Mouse (Mus musculus): ENCODE results near the gene Grk6. TPM values are rescaled to one million over a fixed set of nuclear protein-coding genes. Genes with fewer than 3 reads are reported as not detected.

Gene Grk6
- total RNA-seq, 2 experiments from 2014 or later: 25.2 to 33.4 TPM

DNA sequence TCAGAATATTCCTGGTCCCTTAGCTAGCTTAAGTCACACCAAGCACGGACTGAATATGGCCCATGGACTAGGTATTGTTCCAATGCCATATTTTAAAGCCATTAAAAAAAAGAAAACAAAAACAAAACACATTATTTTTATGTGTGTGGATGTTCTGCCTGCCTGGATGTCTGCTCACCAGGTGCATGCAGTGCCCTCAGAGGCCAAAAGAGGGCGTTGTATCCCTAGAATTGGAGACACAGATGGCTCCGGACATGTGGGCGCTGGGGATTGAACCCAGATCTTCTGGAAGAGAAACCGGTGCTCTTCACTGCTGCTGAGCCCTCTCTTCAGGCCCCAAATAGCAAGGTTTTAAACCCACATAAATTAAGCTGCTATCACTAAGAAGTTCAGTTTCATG is 33.2 kb downstream of the Grk6 start:
- ATAC-seq (replicated peaks; ENCODE audit: low FRiP score, poor library complexity, severe bottlenecking): no peak

DNA sequence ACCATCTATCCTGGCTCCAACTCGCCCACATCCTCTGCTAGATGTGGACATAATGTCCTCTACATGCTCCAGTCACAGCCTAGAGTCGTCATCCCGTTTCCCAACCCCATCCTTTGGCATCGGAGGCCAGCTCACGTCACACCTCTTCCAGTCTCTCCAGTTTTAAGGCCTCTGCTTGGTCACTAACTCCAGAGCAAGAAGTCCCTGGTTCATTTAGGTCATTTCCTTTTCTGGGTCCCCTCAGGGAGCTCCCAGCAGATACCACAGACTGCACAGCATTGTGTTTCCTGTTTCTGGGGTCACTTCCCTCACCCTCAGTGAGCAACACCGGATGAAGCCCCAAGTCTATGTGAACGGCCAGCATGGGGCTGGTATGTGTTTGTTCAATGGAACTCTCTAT is 34.1 kb downstream of the Grk6 start:
- ATAC-seq (replicated peaks; ENCODE audit: low FRiP score, poor library complexity, severe bottlenecking): no peak

DNA sequence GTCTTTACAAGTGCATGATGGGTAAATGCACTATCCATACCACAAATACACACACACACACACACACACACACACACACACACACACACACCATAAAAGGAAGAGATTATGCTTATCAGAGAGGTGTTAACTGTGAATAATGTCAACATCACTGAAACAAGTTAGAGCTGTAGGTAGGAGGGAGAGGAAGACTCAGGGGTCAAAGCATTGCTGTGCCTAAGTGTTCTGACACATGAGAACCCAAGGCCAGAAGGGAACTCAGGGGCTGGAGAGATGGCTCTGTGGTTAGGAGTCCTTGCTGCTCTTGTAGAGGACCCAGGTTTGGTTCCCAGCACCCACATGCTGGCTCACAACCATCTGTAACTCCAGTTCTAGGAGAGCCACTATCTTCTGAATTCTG is 35.1 kb downstream of the Grk6 start:
- no peak for ATAC-seq (replicated peaks; ENCODE audit: low FRiP score, poor library complexity, severe bottlenecking)

DNA sequence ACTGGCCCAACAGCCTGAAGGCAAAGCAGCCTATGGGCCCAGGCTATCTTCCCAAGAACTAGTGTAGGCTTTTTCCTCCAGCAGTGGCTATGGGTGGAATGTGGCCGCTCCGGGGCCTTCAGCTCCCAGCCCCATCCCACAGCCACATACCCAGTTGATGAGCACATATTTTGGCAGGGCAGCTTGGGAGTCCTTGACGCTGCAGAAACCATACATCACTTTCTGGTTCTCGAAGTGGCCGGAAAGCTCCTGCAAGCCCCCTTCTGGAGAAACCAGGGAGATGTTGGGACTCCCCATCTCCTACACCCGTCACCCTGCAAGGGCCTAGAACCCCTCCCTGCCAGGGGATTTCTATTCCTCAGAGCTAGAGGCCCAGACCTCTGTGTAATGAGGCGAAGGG is 37.7 kb downstream of the Grk6 start:
- ATAC-seq (replicated peaks; ENCODE audit: low FRiP score, poor library complexity, severe bottlenecking): no peak

DNA sequence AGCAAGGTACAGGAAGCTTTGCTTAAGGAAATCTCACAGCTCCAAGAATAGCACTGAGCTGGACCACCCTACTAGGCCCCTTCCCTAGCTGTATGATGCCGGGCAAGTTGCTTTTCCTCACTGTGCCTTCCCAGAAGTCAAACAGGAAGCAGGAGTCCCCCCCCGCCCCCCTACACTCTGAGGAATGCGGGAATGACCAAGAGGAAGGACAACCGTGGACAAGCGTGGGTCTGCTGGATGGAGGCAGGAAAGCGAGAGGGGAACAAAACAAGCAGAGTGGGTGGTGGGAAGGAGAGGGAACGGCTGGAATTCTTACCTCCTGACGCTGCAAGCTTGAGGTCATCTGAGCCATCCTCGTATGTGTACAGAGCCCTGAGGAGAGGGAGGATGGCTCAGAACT is 38.2 kb downstream of the Grk6 start:
- ATAC-seq (replicated peaks; ENCODE audit: low FRiP score, poor library complexity, severe bottlenecking): no peak

DNA sequence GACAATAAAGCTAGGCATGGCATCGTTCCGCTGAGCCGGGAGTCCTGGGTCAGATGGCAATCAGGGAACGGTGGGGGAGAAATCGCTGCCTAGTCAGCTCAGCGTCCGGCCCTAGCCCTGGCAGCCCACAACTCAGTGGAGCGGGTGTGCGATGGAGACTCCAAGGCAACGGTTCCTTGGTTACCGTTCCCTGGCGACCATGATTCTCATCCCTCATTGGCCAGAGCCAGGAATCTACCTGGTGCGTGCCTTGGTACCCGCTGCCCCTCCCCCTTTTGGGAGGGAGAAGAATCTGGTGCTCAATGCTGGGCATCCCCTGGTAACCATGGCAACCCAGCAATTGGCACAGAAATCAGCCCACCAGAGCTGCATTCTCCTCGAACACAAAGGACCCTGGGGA is 38.7 kb downstream of the Grk6 start:
- no peak for ATAC-seq (replicated peaks; ENCODE audit: low FRiP score, poor library complexity, severe bottlenecking)

DNA sequence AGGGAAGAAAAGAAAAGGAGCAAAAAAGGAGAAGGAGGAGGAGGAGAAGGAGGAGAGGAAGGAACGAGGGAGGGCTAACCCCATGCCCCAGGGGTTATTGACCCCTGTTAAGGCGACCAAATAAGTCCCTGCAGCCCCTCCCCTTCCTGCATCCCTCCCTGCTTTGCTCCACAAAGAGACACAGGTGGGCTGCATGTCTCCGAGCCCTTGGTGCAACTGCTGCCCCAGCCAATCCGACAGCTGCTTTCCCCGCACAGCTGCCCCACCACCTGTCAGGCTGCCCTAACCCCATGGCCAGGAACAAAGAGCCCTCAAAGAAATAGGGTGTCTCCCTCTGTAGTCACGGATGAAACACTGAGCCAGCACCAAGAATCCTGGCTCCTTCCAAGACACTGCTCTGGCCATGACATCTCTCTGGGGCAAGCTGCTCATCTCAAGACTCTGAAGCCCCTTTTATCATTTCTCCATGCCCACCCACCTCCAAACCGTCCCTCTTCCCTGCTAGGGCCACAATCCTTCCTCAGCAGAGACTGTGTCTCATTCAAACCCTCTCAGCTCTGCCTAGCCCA is 39.7 kb downstream of the Grk6 start:
- no peak for ATAC-seq (replicated peaks; ENCODE audit: low FRiP score, poor library complexity, severe bottlenecking)

DNA sequence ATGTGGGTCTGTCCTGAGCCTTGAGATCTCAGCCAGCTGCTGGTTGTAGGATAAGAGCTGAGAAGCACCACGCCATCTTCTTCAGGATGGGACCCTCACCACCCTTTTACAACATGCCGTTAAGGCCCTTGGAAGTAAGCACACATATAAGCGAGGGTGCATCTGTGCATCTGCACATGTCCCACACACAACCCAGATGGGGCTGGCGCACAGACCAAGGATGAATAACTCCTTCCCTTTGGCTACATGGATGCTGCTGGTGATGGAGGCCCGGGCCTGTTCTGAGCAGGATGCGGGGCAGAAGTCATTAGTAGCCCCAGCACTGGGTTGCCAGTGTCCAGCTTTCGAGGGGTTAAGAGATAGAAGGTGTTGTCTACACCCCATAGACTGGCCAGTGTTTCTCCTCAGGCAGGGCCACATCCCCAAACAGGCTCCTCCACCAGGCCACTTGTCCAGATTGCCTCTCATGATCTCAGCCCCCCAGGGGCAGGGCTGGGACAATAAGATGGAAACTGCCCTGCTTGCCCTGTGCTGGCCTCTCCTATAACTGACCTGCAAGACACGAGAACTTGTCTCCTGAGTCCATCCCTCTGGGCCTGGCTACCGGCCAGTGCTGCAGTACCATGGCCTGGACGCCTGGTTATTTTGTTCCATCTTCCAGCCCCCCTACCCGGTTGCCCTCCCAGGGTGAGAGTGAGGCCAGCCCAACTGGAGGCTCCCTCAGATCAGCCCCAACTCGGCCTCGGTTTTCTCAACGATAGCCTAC is 41.3 kb downstream of the Grk6 start:
- ATAC-seq (replicated peaks; ENCODE audit: low FRiP score, poor library complexity, severe bottlenecking): no peak

DNA sequence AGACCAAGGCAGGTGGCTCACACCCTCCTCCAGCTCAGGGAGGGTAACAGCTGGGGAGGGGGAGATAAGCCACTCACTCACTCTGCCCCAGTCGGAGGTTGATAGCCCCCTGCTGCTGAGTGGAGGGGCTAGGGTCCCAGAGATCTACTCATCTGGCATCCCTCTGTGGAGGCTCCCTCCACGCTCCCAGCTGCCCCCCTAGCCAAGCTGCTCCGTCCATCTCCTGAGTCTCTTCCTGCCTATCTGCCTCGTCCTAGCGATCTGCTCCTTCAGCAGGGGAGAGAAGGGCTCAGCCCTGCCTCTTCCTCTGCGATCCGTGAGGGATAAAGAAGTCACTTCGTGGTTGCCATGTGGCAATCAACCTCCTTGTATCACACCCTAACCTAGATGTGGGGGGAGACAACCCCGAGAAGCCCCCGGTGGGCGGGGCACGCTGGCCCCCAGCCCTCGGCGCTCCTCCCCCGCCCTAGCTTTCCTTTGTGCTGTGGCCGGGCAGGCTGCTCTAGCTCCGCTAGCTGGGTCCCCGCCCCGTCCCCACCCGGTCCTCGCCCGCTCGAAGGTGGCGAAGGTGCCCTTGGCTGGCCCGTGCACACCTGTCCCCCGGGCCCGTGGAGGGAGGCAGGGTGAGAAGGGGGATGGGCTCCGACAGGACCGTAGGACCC is 42.2 kb downstream of the Grk6 start:
- no peak for ATAC-seq (replicated peaks; ENCODE audit: low FRiP score, poor library complexity, severe bottlenecking)

DNA sequence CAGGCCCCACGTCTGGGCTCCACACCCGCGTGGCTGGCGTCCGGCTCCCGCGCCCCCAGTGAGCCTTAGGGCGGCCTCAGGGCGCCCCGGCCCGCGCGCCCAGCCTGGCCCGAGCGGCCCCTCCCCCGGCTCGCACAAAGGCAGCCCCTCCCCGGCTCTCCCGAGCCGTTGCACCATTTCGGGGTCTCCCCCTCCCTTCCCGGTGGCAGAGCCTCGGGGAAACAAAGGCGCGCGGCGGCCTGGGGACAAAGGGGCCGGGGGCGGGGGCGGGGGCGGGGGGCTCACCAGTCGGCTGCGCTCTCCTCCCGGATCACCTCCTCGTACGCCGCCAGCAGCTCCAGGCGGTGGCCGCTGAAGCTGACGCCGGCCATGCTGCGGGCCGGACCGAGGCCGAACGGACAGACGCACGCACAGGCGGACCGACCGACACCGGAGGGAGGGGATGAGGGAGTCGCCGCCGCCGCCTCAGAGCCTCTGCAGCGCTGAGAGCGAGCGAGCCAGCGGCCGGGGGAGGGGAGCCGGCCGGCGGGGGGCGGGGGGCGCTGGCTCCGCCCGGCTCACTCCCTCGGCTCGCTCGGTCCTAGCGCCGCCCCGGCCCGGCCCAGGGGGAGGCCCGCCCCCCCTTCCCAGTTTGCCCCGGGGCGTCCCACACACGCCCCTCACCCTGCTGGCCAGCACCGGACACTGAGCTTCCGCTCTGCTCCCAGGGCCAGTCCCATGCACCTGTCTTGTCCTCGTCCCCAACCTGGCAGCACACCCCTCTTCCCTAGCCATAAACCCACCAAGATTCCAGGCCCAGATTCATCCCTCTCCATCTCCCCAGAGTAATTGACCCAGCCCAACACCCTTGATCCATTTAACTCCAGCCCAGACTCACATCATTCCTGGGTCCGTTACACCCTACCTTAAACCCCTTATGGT is 43.0 kb downstream of the Grk6 start, which contains the start of gene Dbn1:
Gene Dbn1, minus strand, starts transcription at position 534 of the 921 bp plus-strand sequence.
- ATAC-seq (replicated peaks; ENCODE audit: low FRiP score, poor library complexity, severe bottlenecking): no peak

DNA sequence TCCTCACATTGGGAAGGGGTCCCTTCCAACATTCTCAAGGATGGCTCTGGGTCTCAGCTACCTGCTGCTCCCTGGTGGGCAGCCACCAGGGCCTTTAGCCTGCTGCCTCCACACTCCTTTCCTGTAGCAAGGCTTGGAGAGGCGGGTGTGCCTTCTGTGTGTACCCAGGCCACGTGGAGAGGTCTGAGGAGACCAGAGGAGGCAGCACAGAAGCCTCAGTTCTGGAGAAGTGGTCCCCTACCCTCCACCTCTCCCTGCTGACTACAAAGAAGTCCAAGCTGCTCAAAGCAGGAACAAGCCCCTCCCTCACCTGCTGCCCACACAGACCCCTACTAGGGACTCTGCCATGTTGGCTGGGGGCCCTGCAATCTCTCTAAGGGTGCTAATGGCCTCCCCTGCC is 49.4 kb downstream of the Grk6 start:
- no peak for ATAC-seq (replicated peaks; ENCODE audit: low FRiP score, poor library complexity, severe bottlenecking)

DNA sequence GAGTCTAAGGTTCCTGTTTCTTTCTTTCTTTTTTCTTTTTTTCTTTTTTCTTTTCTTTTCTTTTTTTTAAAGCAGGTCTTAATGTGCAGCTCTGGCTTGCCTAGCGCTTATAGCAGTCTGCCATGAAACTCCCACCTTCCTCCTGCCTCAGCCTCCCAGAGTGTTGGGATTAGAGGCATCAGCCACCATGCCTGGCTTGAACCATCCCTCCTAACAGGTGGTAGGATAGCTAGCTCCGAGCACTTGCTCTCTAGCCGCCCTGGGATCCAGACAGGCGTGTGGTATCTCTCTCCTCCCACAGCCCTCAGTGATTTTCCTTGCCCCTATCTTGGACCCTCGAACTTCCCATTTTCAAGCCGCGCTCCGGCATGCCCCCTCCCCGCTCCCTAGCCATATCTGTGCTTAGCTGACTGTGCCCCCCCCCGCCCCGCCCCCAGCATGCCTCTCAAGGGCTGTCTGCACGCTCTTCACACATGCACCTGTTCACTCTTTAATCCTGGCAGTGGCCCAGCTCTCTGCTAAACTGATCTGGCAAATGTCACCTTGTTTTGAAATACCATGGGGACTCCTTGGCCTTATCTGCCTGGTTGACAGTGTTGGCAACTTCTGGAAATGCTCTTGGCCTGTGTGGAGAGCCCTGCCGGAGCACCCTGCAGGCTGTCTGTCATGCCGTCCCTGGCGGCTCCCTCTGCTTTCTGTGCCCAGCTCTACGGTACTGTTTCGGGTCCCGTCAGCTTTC is 50.2 kb downstream of the Grk6 start:
- no peak for ATAC-seq (replicated peaks; ENCODE audit: low FRiP score, poor library complexity, severe bottlenecking)

DNA sequence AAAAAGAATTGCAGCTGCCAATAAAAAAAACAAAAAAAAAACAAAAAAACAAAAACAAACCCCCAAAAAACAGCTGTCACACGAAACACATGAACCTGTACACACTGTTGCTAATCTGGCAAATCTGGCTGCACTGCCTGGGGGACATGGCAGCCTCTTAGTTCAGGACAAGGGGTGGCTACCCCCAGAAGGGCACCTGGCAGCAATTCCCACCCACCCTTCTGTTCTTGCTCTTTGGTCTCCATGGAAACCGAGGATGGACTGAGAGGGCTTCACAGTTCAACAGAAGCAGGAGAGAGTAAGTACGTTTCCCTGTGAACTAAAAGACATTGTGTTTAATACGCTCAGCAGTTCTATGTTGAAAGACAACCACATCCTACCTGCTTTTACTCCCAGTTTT is 50.8 kb downstream of the Grk6 start:
- ATAC-seq (replicated peaks; ENCODE audit: low FRiP score, poor library complexity, severe bottlenecking): no peak

DNA sequence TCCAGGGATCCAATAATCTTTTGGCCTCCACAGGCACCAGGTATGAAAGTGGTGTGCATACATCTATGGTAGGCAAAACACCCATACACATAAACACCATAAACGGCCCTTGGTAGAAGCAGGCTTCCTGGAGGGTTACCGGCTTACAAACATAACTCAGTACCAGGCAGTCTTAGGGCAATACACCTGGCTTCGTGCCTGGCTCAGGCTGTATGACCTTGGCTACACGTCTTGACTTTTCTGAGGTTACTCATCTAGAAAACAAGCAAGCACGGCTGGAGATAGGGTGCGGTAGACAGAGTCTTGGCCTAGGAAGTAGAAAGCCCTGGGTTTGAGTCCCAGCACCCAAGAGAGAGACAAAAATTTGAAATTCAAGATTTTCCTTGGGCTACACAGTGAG is 51.8 kb downstream of the Grk6 start:
- no peak for ATAC-seq (replicated peaks; ENCODE audit: low FRiP score, poor library complexity, severe bottlenecking)

DNA sequence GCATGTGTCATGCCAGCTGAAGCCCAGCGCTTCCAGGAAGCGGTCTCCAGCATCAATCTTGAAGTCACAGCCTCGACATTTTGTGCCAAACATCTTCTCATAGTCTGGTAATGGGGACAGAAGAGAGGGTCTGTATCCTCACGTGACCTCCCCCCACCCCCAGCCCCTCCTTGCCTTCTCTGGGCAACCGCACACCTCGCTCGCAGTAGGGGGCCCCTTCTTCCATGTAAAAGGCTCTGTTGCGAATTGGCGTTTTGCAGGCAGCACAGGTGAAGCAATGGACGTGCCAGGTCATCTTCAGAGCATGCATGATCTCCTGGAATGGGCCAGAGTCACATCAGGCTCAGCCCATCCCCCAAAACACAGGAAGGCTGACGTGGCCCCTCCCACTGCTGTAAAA is 54.0 kb downstream of the Grk6 start:
- ATAC-seq (replicated peaks; ENCODE audit: low FRiP score, poor library complexity, severe bottlenecking): no peak

DNA sequence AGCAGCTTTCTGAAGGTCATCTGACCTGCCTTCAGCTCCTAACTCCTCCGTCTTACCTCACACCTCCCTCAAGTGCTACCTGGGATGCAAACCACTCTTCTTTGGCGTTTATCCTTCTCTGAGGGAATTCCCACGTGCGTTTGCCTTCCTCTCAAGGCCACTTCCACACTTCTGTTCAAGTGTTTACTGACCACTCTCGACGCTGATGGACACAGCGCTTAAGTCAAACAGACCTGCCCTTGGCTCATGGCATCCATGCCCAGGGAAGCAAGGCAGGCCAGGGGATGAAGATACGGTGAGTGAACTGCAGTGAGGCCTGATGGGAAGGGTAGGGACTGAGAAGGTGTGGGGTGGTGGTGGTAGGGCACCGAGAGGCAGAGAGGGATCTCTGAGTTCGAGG is 55.7 kb downstream of the Grk6 start:
- no peak for ATAC-seq (replicated peaks; ENCODE audit: low FRiP score, poor library complexity, severe bottlenecking)

DNA sequence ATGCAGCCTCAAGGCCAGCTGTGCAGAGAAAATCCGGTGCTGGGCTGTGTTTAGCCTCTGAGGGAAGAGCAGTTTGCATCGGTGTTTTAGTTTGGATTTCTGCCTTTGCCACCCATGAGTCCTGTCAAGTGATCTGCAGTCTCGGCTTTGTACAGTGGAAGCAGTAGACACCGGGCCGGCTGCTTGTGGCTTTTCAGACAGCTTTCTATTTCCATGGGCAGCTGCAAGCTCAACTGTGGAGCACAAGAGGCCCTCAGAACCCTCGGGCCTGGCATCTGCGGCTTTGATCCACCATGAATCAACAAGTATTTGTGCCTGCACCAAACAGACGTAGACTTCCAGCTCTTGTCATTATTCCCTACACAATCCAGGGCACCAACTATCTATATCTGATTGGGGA is 57.5 kb downstream of the Grk6 start:
- ATAC-seq (replicated peaks; ENCODE audit: low FRiP score, poor library complexity, severe bottlenecking): no peak

DNA sequence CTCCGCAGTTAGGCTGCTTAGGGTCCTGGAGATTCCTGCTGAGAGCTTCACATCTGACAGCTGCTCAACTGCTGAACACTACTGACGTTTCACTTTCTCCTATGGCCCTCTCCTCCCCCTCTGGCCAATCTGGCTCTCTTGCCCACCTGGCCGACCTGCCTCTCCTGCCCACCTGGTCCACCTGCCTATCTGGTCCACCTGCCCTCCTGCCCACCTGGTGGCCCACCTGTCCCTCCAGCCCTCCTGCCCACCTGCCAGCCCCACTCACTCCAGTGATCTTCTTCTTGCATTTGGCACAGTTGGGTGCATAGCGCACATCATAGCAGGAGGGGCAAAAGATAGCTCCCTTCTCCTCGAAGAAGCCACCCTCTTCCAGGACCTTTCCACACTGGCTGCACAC is 59.5 kb downstream of the Grk6 start:
- ATAC-seq (replicated peaks; ENCODE audit: low FRiP score, poor library complexity, severe bottlenecking): no peak

DNA sequence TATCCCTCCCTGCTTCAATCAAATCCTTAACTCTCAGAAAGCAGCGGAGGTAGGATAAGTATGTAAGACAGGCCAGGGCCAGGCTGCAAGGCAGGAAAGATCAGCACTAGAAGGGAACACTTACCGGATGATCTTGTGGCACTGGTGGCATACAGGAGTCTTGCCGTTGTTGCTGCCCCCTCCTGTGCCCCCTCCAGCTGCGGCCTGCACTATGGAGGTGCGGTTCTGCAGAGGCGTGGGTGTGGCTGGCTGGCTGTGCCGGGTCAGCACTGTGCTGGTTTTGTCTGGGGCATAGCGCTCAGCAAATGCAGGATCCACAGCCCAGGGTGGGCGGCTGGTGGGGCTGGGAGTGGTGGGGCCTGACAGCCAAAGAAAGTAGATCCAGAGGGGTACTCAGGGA is 60.9 kb downstream of the Grk6 start:
- no peak for ATAC-seq (replicated peaks; ENCODE audit: low FRiP score, poor library complexity, severe bottlenecking)

DNA sequence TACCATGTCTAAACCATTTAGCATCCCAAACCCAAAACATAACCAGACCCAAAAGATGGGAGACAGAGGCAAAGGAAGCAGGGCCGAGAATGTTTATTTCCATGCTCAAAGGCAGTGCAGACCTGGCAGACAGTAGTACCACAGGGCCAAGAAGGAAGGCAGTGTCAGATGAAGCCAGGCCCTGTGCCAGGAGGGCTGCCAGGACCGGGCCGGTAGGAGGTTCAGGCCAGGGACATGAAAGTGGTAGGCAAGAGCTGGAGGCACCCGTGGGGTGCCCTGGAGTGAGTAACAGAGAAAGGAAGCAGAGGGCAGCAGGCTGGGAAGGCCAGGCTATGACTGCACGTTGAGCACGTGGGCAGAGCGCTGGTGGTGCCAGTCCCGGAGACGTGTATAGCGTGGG is 61.8 kb downstream of the Grk6 start:
- no peak for ATAC-seq (replicated peaks; ENCODE audit: low FRiP score, poor library complexity, severe bottlenecking)

All from erythroblast, adult 5-6 weeks (primary cell).